Comparison of ENCODE assay signal across 9 mouse cellular contexts in genomic region chr14:32029411-32029992, GRCm38 (mm10). TPM values are rescaled to one million over a fixed set of nuclear protein-coding genes. Genes with fewer than 3 reads are reported as not detected.
A peak's percentile ranks its signal among the peaks of the same experiment; 100 is the strongest.
DNase-seq lines count a peak whose midpoint lies in the region; ATAC-seq and TF ChIP-seq lines count a peak whose summit lies in the region.
"Had no signal": no experiment of that assay in that cellular context is flagged by ENCODE, and none has a peak within 500 bp of the region (broad histone marks: within the 10 kb centered on the region; RNA-seq: fewer than 3 reads in every experiment).

No protein-coding gene starts in this region.

- peak overlapping the region; percentile 66 for H3K27ac ChIP-seq in kidney, adult 2 months (ENCODE audit: insufficient read depth, low read depth, low read length)
- H3K27ac ChIP-seq in kidney, embryonic 14.5 days (ENCODE audit: low read depth, low read length) = no peak overlapping the region
- no peak overlapping the region for H3K27ac ChIP-seq in heart, embryonic 16.5 days (ENCODE audit: low read length)
- H3K27ac ChIP-seq: neural tube, embryonic 12.5 days had no signal

- H3K4me3 ChIP-seq in kidney, adult 2 months (ENCODE audit: insufficient read depth, low read depth, low read length) = peak overlapping the region; percentile 58
- H3K4me3 ChIP-seq in kidney, embryonic 14.5 days (ENCODE audit: low read length) = no peak overlapping the region
- no peak overlapping the region for H3K4me3 ChIP-seq in heart, embryonic 16.5 days (ENCODE audit: low read length)
- H3K4me3 ChIP-seq: neural tube, embryonic 12.5 days had no signal

- WGBS in kidney, adult 2 months = 45% methylated on average over 14 of the region's 14 CpGs
- WGBS in kidney, embryonic 14.5 days = 48% methylated on average over 14 of the region's 14 CpGs
- 46% methylated on average over 14 of the region's 14 CpGs for WGBS in heart, embryonic 16.5 days

- H3K4me1 ChIP-seq in kidney, adult 2 months (ENCODE audit: control insufficient read depth, insufficient read depth, low read length) = no peaks in the 10 kb centered on the region
- peaks cover 9% of the 10 kb centered on the region; the same call in 1 of the 2 replicates for H3K4me1 ChIP-seq in kidney, embryonic 14.5 days (ENCODE audit: control insufficient read depth, insufficient read depth, low read length)
- H3K4me1 ChIP-seq in heart, embryonic 16.5 days (ENCODE audit: control insufficient read depth, insufficient read depth, low read length) = peaks cover 11% of the 10 kb centered on the region

- H3K4me2 ChIP-seq in kidney, embryonic 14.5 days (replicated peaks; ENCODE audit: low read depth, low read length) = no peak overlapping the region
- H3K4me2 ChIP-seq in heart, embryonic 16.5 days (ENCODE audit: low read depth, low read length) = peak overlapping the region; percentile 60

- TF ChIP-seq POLR2A in kidney, adult 2 months (IDR thresholded peaks at IDR 0.05; ENCODE audit: low read depth, low read length) = peak; percentile 11

- no peak overlapping the region for H3K9ac ChIP-seq in kidney, embryonic 14.5 days (ENCODE audit: low read depth, low read length)
- H3K9ac ChIP-seq in heart, embryonic 16.5 days (ENCODE audit: low read length) = no peak overlapping the region
- H3K9ac ChIP-seq: neural tube, embryonic 12.5 days had no signal

- no peaks in the 10 kb centered on the region for H3K9me3 ChIP-seq in kidney, embryonic 14.5 days (ENCODE audit: control insufficient read depth, low read length)
- H3K9me3 ChIP-seq in heart, embryonic 16.5 days (replicated peaks; ENCODE audit: control insufficient read depth, low read length) = no peaks in the 10 kb centered on the region
- H3K9me3 ChIP-seq: neural tube, embryonic 12.5 days had no signal

- no peaks in the 10 kb centered on the region for H3K36me3 ChIP-seq in kidney, adult 2 months (ENCODE audit: control insufficient read depth, insufficient read depth, low read length)
- H3K36me3 ChIP-seq in kidney, embryonic 14.5 days (ENCODE audit: control insufficient read depth, insufficient read depth, low read length) = no peaks in the 10 kb centered on the region
- H3K36me3 ChIP-seq in heart, embryonic 16.5 days (ENCODE audit: control insufficient read depth, insufficient read depth) = no peaks in the 10 kb centered on the region
- H3K36me3 ChIP-seq: neural tube, embryonic 12.5 days had no signal

- TF ChIP-seq CTCF in kidney, adult 2 months (conservative IDR thresholded peaks at IDR 0.05; ENCODE audit: insufficient read depth, insufficient read length, low read depth, low read length) = no peak

- DNase-seq in kidney, adult 2 months = peak; percentile 46
- peak; percentile 40 for DNase-seq in cerebellum, adult 11 months
- peak; percentile 39 to 62 for DNase-seq in cerebellum, postnatal 10 days
- no peak for DNase-seq in left cerebral cortex, adult 8-10 months (ENCODE audit: low spot score in 2 of 2)
- DNase-seq in thymus, postnatal 10 days (ENCODE audit: low spot score in 2 of 2) = no peak
- DNase-seq in spleen, adult 12 weeks (ENCODE audit: low spot score) = no peak

- no peak for ATAC-seq in kidney, embryonic 14.5 days (ENCODE audit: low FRiP score, low TSS enrichment)
- no peak for ATAC-seq in heart, embryonic 16.5 days (replicated peaks; ENCODE audit: extremely low read depth, insufficient read depth, low FRiP score)

- no peaks in the 10 kb centered on the region for H3K27me3 ChIP-seq in kidney, adult 2 months (replicated peaks; ENCODE audit: control insufficient read depth, insufficient read depth, low read length)
- no peaks in the 10 kb centered on the region; the same call in 1 of the 2 replicates for H3K27me3 ChIP-seq in kidney, embryonic 14.5 days (ENCODE audit: control insufficient read depth, insufficient read depth, low read length)
- H3K27me3 ChIP-seq in heart, embryonic 16.5 days (ENCODE audit: control insufficient read depth, insufficient read depth, low read length) = peaks cover 7% of the 10 kb centered on the region; the same call in 1 of the 2 replicates
- H3K27me3 ChIP-seq: neural tube, embryonic 12.5 days had no signal

RNA-seq across cellular contexts. Expression of gene Galnt15, which starts 0.7 kb away (rescaled TPM):
- 2.6 and 2.9 TPM in 2 replicates for polyA plus RNA-seq in kidney, adult 2 months (2012; rRNA removed)
- 0.34 and 0.56 TPM in 2 replicates for polyA plus RNA-seq in kidney, embryonic 14.5 days (2014; fragmentation: Nextera tagmentation; extraction: Ambion mirVana)
- polyA plus RNA-seq in heart, embryonic 16.5 days (2015; fragmentation: Nextera tagmentation; extraction: Ambion mirVana) = 0.30 and 0.51 TPM in 2 replicates
- total RNA-seq in left cerebral cortex, adult 8-10 months (2022) = 1 to 10 TPM; 2.4 to 4.9 (median 4.1) TPM

RNA-seq across cellular contexts. Expression of gene Oxnad1, which starts 55.7 kb away (rescaled TPM):
- 49.0 and 60.2 TPM in 2 replicates for polyA plus RNA-seq in kidney, adult 2 months (2012; rRNA removed)
- 29.1 and 33.6 TPM in 2 replicates for polyA plus RNA-seq in kidney, embryonic 14.5 days (2014; fragmentation: Nextera tagmentation; extraction: Ambion mirVana)
- polyA plus RNA-seq in heart, embryonic 16.5 days (2015; fragmentation: Nextera tagmentation; extraction: Ambion mirVana) = 44.4 and 51.6 TPM in 2 replicates
- total RNA-seq in left cerebral cortex, adult 8-10 months (2022) = 10 to 100 TPM; 13.7 to 18.5 (median 16.4) TPM

RNA-seq across cellular contexts. Expression of gene Dph3, which starts 56.0 kb away (rescaled TPM):
- polyA plus RNA-seq in kidney, adult 2 months (2012; rRNA removed) = 31.2 and 43.1 TPM in 2 replicates
- polyA plus RNA-seq in kidney, embryonic 14.5 days (2014; fragmentation: Nextera tagmentation; extraction: Ambion mirVana) = 102 and 136 TPM in 2 replicates
- polyA plus RNA-seq in heart, embryonic 16.5 days (2015; fragmentation: Nextera tagmentation; extraction: Ambion mirVana) = 71.6 and 73.3 TPM in 2 replicates
- 10 to 100 TPM; 41.0 to 45.8 (median 45.1) TPM for total RNA-seq in left cerebral cortex, adult 8-10 months (2022)

Comparison
In these comparisons a context has a peak if more than half of its experiments do, and no peak if none do; other contexts are left out.
1. DNase-seq: peak in kidney, adult 2 months (single experiment), cerebellum, adult 11 months (single experiment) and cerebellum, postnatal 10 days (2 of 2); none in left cerebral cortex, adult 8-10 months (0 of 2), thymus, postnatal 10 days (0 of 2) and spleen, adult 12 weeks (single experiment).